Mouse (Mus musculus): ENCODE results near the gene Grb2. TPM values are rescaled to one million over a fixed set of nuclear protein-coding genes. Genes with fewer than 3 reads are reported as not detected.

Grb2 gene
- polyA plus RNA-seq, 1 experiment: 74.7 TPM

DNA sequence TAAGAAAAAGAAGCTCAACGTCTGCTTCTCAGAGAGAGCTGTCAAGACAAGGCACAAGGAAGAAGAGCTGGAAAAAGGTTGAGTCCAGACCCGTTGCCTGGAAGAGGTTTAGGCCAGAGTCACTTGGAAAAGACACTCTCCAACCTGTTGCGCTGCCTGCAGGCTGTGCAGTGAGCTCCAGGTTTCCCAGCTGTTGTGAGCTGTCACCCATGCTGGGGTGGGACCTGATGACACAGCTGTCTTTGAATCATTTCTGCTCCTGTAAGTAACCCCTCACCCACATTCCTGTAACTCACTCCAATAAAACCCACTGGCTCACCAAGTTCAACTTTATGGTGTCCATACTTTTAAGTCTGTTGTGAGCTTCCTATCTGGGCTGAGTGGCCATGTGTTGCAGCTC is 10.7 kb downstream of the Grb2 start:
- Histone ChIP-seq H3K4me3 (ENCODE audit: extremely low read depth, insufficient read depth, insufficient read length) (no peak overlapping the region), H3K27me3 (ENCODE audit: control insufficient read depth, insufficient read depth, low read length) (no peaks in the 10 kb centered on the region), H3K36me3 (ENCODE audit: control insufficient read depth, insufficient read depth, low read length) (peaks cover 23% of the 10 kb centered on the region), H3K4me1 (ENCODE audit: control insufficient read depth, insufficient read depth, insufficient read length) (peaks cover 22% of the 10 kb centered on the region), H3K27ac (ENCODE audit: insufficient read depth, low read length) (no peak overlapping the region)
- TF ChIP-seq POLR2A (IDR thresholded peaks at IDR 0.05; ENCODE audit: low read depth, low read length) (no peak), CTCF (IDR thresholded peaks at IDR 0.05; ENCODE audit: extremely low read depth, insufficient read depth, insufficient read length, insufficient replicate concordance) (no peak)
- DNase-seq (ENCODE audit: low read depth in 1 of 2, low spot score in 2 of 2): no peak
- 84% methylated on average over 3 of the region's 3 CpGs for WGBS

DNA sequence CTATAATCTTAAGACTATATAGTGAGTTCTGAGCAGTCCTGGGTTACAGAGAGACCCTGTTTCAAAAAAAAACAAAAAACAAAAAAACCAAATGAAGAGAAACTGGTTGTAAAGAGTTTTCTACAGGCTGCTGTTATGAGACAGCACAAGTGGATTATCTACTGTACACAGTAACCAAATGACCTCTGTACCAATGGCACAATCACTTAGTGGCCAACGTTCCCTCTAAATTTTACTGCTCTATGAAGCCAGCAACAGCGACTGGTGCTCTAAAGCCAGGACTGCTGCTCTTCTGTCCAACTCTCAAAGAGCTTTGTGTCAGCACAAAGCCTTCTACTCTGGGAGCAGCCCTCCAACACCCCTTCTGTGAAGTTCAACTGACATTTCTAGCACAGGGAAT is 11.3 kb downstream of the Grb2 start:
- no peak for DNase-seq (ENCODE audit: low read depth in 1 of 2, low spot score in 2 of 2)
- WGBS: 82% methylated on average over 2 of the region's 2 CpGs
- TF ChIP-seq CTCF (IDR thresholded peaks at IDR 0.05; ENCODE audit: extremely low read depth, insufficient read depth, insufficient read length, insufficient replicate concordance): no peak
- TF ChIP-seq POLR2A (IDR thresholded peaks at IDR 0.05; ENCODE audit: low read depth, low read length): no peak
- Histone ChIP-seq H3K27ac (ENCODE audit: insufficient read depth, low read length) (no peak overlapping the region; the same call in 1 of the 2 replicates), H3K4me1 (ENCODE audit: control insufficient read depth, insufficient read depth, insufficient read length) (peaks cover 23% of the 10 kb centered on the region), H3K4me3 (ENCODE audit: extremely low read depth, insufficient read depth, insufficient read length) (no peak overlapping the region), H3K27me3 (ENCODE audit: control insufficient read depth, insufficient read depth, low read length) (no peaks in the 10 kb centered on the region), H3K36me3 (ENCODE audit: control insufficient read depth, insufficient read depth, low read length) (peaks cover 23% of the 10 kb centered on the region)

DNA sequence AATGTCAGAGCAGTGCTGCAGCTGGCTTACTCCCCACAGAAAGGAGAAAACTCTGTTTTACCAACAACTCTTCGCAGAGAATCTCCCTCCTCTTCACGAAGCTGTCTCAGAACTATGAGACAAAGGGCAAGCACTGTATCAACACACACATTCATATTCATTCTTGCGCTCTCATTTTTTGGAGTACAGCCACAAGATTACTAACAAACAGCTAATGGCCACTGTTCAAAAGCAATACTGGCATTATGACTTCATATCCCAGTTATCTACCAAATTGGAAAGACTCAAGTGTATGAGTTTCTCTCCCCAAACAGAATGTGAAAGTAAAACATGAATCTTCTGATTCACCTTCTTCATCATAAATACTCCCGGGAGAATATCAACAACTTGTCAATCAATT is 11.9 kb downstream of the Grb2 start:
- peaks cover 23% of the 10 kb centered on the region for H3K36me3 ChIP-seq (ENCODE audit: control insufficient read depth, insufficient read depth, low read length)
- no peak overlapping the region for H3K4me3 ChIP-seq (ENCODE audit: extremely low read depth, insufficient read depth, insufficient read length)
- no peaks in the 10 kb centered on the region for H3K27me3 ChIP-seq (ENCODE audit: control insufficient read depth, insufficient read depth, low read length)
- H3K27ac ChIP-seq (ENCODE audit: insufficient read depth, low read length): no peak overlapping the region
- no peak for DNase-seq (ENCODE audit: low read depth in 1 of 2, low spot score in 2 of 2)
- TF ChIP-seq POLR2A (IDR thresholded peaks at IDR 0.05; ENCODE audit: low read depth, low read length): no peak
- H3K4me1 ChIP-seq (ENCODE audit: control insufficient read depth, insufficient read depth, insufficient read length): peaks cover 21% of the 10 kb centered on the region
- 79% methylated on average over 4 of the region's 4 CpGs for WGBS

DNA sequence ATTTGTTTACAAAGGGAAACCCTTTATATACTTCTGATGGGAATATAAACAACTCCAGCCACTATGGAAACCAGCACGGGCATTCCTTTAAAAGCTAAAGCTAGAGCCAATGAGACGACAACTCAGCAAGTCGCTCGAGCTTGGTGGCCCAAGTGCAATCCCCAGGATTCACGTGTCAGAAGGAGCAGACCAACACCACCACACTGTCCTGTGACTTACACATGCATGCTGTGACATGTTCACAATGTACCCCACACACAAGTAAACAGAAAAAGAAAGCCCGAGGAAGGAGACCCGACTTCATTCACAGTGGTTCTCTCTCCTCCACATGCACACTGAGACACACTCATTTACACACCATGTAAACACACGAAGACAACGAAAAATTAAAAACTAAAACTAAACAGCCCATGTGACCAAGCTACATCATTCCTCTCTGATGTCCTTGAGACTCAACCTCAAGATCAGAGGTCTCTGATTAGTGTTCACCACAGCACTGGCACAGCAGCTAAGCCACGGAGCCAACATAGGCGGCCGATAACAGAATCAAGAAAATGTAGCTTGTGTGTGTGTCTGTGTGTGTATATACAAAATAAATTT is 14.3 kb downstream of the Grb2 start:
- TF ChIP-seq POLR2A (IDR thresholded peaks at IDR 0.05; ENCODE audit: low read depth, low read length) (no peak), CTCF (IDR thresholded peaks at IDR 0.05; ENCODE audit: extremely low read depth, insufficient read depth, insufficient read length, insufficient replicate concordance) (no peak)
- DNase-seq (ENCODE audit: low read depth in 1 of 2, low spot score in 2 of 2): no peak
- Histone ChIP-seq H3K4me1 (ENCODE audit: control insufficient read depth, insufficient read depth, insufficient read length) (peaks cover 18% of the 10 kb centered on the region), H3K4me3 (ENCODE audit: extremely low read depth, insufficient read depth, insufficient read length) (no peak overlapping the region), H3K27ac (ENCODE audit: insufficient read depth, low read length) (no peak overlapping the region), H3K27me3 (ENCODE audit: control insufficient read depth, insufficient read depth, low read length) (no peaks in the 10 kb centered on the region), H3K36me3 (ENCODE audit: control insufficient read depth, insufficient read depth, low read length) (peaks cover 24% of the 10 kb centered on the region)
- 81% methylated on average over 12 of the region's 12 CpGs for WGBS

DNA sequence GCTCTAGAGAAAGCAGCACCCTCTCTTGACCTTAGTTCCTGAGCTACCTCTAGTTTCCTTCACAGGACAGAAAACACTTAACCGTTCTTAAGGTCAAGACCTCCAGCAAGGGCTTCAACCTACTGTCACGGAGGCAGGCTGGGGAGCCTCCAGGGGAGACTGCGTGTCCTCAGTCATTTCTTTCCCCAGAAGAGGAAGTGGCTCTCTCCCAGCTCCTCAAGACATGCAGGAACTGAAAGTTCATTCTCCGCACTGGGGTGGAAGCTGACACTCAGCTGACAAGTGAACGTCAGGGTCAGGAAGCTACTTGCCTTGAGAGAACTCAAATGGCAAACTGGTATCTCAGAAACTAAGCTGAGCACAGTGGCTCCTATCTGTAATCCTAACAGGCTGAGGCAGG is 15.6 kb downstream of the Grb2 start:
- peaks cover 14% of the 10 kb centered on the region for H3K4me1 ChIP-seq (ENCODE audit: control insufficient read depth, insufficient read depth, insufficient read length)
- TF ChIP-seq CTCF (IDR thresholded peaks at IDR 0.05; ENCODE audit: extremely low read depth, insufficient read depth, insufficient read length, insufficient replicate concordance): no peak
- DNase-seq (ENCODE audit: low read depth in 1 of 2, low spot score in 2 of 2): peak; percentile 47 to 57
- 13% methylated on average over 5 of the region's 5 CpGs for WGBS
- H3K4me3 ChIP-seq (ENCODE audit: extremely low read depth, insufficient read depth, insufficient read length): no peak overlapping the region
- peaks cover 19% of the 10 kb centered on the region for H3K36me3 ChIP-seq (ENCODE audit: control insufficient read depth, insufficient read depth, low read length)
- no peaks in the 10 kb centered on the region for H3K27me3 ChIP-seq (ENCODE audit: control insufficient read depth, insufficient read depth, low read length)
- H3K27ac ChIP-seq (ENCODE audit: insufficient read depth, low read length): peak overlapping the region; percentile 63

DNA sequence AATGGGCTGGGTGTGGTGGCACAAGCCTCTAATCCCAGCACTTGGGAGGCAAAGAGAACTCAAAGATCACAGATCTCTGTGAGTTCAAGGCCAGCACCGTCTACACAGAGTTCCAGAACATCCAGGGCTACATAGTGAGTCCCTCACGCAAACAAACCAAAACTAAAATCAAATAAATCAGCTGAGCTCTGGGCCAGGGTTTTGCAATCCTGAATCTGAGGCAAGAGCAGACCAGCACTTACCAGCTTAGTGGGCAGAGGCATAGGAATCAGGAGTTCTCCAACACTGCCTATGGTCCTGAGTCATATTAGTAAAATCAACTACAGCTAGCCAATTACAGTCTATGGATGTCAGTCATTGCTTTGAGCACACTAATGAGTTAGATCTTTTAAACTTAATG is 16.4 kb downstream of the Grb2 start:
- Histone ChIP-seq H3K4me1 (ENCODE audit: control insufficient read depth, insufficient read depth, insufficient read length) (peaks cover 14% of the 10 kb centered on the region), H3K27ac (ENCODE audit: insufficient read depth, low read length) (no peak overlapping the region)

DNA sequence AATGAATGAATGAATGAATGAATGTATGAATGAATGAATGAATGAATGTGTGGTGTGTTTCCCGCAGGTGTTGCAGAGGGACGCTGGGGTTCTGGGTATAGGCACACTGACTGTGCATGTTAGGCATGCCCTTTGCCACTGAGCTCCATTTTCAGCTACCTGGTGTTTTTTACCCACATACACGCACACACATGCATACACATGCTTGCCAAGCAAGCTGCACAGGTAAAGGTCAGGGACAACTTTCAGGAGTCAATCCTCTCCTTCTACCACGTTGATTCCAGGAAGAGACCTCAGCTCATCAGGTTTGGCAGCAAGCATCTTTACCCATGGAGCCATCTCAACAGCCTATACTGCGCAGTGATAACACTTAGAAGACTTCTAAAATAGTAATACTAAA is 16.9 kb downstream of the Grb2 start:
- H3K27me3 ChIP-seq (ENCODE audit: control insufficient read depth, insufficient read depth, low read length): no peaks in the 10 kb centered on the region
- peaks cover 14% of the 10 kb centered on the region for H3K4me1 ChIP-seq (ENCODE audit: control insufficient read depth, insufficient read depth, insufficient read length)
- H3K36me3 ChIP-seq (ENCODE audit: control insufficient read depth, insufficient read depth, low read length): peaks cover 10% of the 10 kb centered on the region
- no peak overlapping the region for H3K27ac ChIP-seq (ENCODE audit: insufficient read depth, low read length)
- TF ChIP-seq POLR2A (IDR thresholded peaks at IDR 0.05; ENCODE audit: low read depth, low read length): no peak
- TF ChIP-seq CTCF (IDR thresholded peaks at IDR 0.05; ENCODE audit: extremely low read depth, insufficient read depth, insufficient read length, insufficient replicate concordance): no peak
- WGBS: 86% methylated on average over 5 of the region's 5 CpGs
- no peak overlapping the region for H3K4me3 ChIP-seq (ENCODE audit: extremely low read depth, insufficient read depth, insufficient read length)
- no peak for DNase-seq (ENCODE audit: low read depth in 1 of 2, low spot score in 2 of 2)

More for the DNA sequence above, 16.4 kb downstream of the Grb2 start:
- Histone ChIP-seq H3K36me3 (ENCODE audit: control insufficient read depth, insufficient read depth, low read length) (peaks cover 13% of the 10 kb centered on the region), H3K4me3 (ENCODE audit: extremely low read depth, insufficient read depth, insufficient read length) (no peak overlapping the region), H3K27me3 (ENCODE audit: control insufficient read depth, insufficient read depth, low read length) (no peaks in the 10 kb centered on the region)
- 82% methylated on average over 2 of the region's 2 CpGs for WGBS
- TF ChIP-seq CTCF (IDR thresholded peaks at IDR 0.05; ENCODE audit: extremely low read depth, insufficient read depth, insufficient read length, insufficient replicate concordance) (no peak), POLR2A (IDR thresholded peaks at IDR 0.05; ENCODE audit: low read depth, low read length) (no peak)
- no peak for DNase-seq (ENCODE audit: low read depth in 1 of 2, low spot score in 2 of 2)

All from spleen, adult 2 months (tissue).